Mouse (Mus musculus): ENCODE results near the gene Mcl1. TPM values are rescaled to one million over a fixed set of nuclear protein-coding genes. Genes with fewer than 3 reads are reported as not detected.
"Not testable (repeated sequence)": the region's sequence is repeated elsewhere in the genome, so short reads cannot be mapped to it uniquely, and the experiment has no call there.

Gene Mcl1
- polyA plus RNA-seq, 1 experiment from 2014 or later: 91.1 TPM

DNA sequence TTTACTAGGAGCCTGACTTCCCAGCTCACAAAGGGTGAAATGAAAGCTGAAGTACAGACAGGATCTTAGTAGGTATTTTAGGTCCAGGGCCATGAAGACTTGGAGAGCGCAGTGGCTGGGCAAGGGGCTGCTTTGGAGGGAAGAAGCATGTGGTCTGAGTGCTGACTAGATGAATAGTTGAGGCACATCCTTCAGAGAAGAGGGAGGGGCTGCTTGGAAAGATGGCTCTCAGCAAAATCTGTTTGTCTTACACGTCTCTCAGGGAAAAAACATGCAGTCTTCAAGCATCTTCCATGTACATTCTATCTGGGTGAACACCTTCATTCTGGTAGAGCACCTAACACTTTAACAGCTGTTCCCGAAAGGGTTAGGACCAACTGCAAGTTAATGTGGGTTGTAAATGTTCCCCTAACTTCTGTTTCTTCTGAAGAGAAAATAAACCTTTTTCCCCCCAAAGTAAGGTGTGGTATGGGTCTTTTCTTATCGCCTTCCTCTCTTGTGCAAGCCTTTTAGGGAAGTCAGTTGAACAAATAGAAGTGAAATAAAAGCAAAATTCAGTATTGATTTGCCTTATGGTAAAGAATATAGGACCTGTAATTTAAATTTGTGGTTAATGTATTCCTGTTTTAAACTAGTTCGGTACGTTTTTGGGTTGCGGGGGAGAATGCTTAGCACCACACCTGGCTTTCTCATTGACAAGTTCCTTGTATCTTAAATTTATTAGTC, 4.3 kb downstream of the Mcl1 start:
- H3K4me1 ChIP-seq: peaks cover 44% of the 10 kb centered on the region
- peaks cover 40% of the 10 kb centered on the region for H3K36me3 ChIP-seq
- no peaks in the 10 kb centered on the region for H3K9me3 ChIP-seq
- no peak overlapping the region for H3K27ac ChIP-seq
- WGBS: 86% methylated on average over 7 of the region's 7 CpGs
- no peaks in the 10 kb centered on the region for H3K27me3 ChIP-seq (replicated peaks)
- H3K4me3 ChIP-seq: no peak overlapping the region
- no peak overlapping the region for H3K9ac ChIP-seq
- no peak for ATAC-seq (ENCODE audit: low FRiP score, low read depth)
- peak overlapping the region; percentile 16; the same call in 1 of the 2 replicates for H3K4me2 ChIP-seq (replicated peaks)

DNA sequence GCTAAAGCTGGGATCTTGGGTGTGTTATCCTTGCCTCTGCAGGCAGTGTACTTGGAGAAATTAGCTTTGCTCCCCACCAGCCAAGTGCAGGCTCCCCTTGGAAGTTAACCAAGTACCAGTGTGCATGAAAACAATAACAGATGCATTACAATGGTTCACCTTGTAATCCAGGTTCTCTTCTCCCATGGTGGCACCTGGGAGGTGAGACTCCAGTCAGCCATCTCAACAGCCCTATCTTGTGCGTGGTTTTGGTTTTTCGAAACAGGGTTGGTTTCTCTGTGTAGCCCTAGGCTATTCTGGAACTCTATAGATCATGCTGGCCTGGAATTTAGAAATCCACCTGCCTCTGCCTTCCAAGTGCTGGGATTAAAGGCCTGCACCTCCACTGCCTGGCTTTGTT, 4.9 kb downstream of the Mcl1 start:
- no peak overlapping the region for H3K4me2 ChIP-seq (replicated peaks)
- peaks cover 41% of the 10 kb centered on the region for H3K36me3 ChIP-seq
- H3K9me3 ChIP-seq: no peaks in the 10 kb centered on the region
- no peak overlapping the region for H3K9ac ChIP-seq
- no peak overlapping the region for H3K27ac ChIP-seq
- no peak overlapping the region for H3K4me3 ChIP-seq
- H3K4me1 ChIP-seq: peaks cover 50% of the 10 kb centered on the region
- no peak for ATAC-seq (ENCODE audit: low FRiP score, low read depth)
- 95% methylated on average over 2 of the region's 2 CpGs for WGBS
- no peaks in the 10 kb centered on the region for H3K27me3 ChIP-seq (replicated peaks)

DNA sequence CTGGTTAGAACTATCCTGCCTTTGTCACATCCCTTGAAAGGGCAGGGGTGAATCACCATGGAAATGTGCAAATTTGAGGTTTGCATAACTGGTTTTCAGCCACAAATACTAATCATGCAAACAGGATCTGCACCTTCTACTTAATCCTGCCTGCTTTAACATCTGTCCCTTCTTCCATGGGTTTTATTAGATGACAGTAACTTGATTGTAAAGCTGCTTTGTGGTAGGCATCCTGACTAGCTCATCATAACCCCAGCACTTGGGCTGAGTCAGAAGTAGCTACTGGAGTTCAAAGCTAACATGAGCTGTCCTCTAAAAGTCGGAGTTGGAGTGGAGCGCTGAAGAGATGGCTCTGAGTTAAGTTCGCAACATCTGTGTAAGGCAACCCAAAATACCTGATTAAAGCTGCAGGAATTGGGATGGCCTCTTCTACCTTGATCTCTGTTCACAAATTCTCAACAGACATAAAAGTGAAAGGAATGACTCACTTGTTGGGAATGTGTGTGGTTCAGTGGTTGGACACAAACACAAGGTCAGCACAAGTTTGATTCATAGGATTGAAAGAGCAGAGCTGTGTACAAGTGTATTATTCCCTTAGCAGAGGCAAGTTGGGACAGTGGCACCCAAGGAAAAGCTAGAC, 5.5 kb downstream of the Mcl1 start:
- H3K9ac ChIP-seq: no peak overlapping the region
- no peak overlapping the region for H3K4me2 ChIP-seq (replicated peaks)
- no peaks in the 10 kb centered on the region for H3K27me3 ChIP-seq (replicated peaks)
- WGBS: 96% methylated on average over 3 of the region's 3 CpGs
- peaks cover 52% of the 10 kb centered on the region for H3K4me1 ChIP-seq
- H3K4me3 ChIP-seq: no peak overlapping the region
- no peak for ATAC-seq (ENCODE audit: low FRiP score, low read depth)
- H3K27ac ChIP-seq: no peak overlapping the region
- H3K9me3 ChIP-seq: no peaks in the 10 kb centered on the region
- peaks cover 45% of the 10 kb centered on the region for H3K36me3 ChIP-seq

DNA sequence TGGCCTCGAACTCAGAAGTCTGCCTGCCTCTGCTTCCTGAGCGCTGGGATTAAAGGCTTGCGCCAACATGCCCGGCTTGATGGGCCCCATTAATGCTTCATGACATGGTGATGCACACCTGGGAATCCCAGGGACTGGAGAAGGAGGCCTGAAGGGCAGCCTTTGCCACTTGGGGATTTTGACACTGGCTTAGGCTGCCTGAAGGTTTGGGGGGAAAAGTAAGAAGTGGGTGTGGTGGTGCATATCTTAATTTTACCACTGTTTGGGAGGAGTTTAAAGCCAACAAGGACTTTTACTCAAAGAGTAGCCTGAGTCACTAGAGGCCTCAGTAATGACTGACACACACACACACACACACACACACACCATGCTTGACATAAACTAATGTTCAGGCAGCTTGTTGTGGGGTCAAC, 6.4 kb downstream of the Mcl1 start:
- H3K4me3 ChIP-seq: no peak overlapping the region
- peaks cover 52% of the 10 kb centered on the region for H3K4me1 ChIP-seq
- H3K4me2 ChIP-seq (replicated peaks): no peak overlapping the region
- ATAC-seq (ENCODE audit: low FRiP score, low read depth): no peak
- H3K27me3 ChIP-seq (replicated peaks): no peaks in the 10 kb centered on the region
- 93% methylated on average over 4 of the region's 4 CpGs for WGBS
- H3K9ac ChIP-seq: no peak overlapping the region
- no peak overlapping the region for H3K27ac ChIP-seq
- peaks cover 51% of the 10 kb centered on the region for H3K36me3 ChIP-seq
- H3K9me3 ChIP-seq: no peaks in the 10 kb centered on the region

DNA sequence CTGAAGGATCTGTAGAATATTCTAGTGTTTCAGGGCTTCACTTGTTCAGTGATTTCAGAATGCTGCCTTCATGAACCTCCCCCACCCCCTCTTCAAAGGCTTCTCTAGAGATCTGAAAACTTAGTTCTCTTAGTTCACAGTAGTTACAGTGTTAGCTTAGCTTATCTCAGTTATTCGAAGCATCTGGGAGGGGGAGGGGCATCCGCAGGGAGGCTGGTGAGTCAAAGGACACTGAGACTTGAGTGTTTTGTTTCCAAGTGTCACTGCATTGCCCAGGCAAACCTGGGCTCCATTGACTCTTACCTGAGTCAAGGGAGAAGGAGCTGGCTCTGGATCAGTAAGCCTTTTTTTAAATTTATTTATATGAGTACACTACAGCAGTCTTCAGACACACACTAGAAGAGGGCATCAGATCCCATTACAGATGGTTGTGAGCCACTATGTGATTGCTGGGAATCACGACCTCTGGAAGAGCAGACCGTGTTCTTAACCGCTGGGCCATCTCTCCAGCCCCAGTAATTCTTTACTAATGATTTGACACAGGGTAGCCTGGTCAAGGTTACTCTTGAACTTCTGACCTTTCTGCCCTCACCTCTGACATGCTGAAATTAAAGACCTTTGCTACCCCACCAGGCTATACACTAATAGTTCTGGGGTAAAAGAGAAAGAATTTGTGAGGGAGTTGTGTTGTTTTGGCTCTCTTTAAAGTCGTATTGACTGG, 7.7 kb downstream of the Mcl1 start:
- peaks cover 43% of the 10 kb centered on the region for H3K36me3 ChIP-seq
- H3K9ac ChIP-seq: no peak overlapping the region
- no peaks in the 10 kb centered on the region for H3K9me3 ChIP-seq
- ATAC-seq (ENCODE audit: low FRiP score, low read depth): no peak
- WGBS: 71% methylated on average over 6 of the region's 6 CpGs
- no peaks in the 10 kb centered on the region for H3K27me3 ChIP-seq (replicated peaks)
- H3K4me3 ChIP-seq: no peak overlapping the region
- no peak overlapping the region for H3K4me2 ChIP-seq (replicated peaks)
- H3K27ac ChIP-seq: no peak overlapping the region
- peaks cover 40% of the 10 kb centered on the region for H3K4me1 ChIP-seq

DNA sequence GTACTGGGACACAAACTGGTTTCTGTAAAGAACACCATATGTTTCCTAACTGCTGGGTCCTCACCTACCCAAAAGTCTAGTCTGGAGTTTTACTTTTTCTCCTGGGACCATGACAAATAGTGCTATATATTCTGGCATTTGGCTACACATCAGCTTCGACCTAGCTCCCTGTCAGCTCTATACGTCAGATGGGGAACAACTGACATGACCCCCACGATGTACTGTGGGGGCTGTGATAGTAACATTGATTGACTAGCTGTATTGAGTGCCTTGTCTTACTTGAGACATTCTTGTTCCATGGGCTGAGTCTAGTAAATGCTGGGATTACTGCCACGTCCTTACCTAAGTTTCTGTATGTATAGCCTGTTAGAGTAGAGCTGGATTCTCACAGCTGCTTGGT, 8.9 kb downstream of the Mcl1 start:
- H3K4me1 ChIP-seq: peaks cover 34% of the 10 kb centered on the region

DNA sequence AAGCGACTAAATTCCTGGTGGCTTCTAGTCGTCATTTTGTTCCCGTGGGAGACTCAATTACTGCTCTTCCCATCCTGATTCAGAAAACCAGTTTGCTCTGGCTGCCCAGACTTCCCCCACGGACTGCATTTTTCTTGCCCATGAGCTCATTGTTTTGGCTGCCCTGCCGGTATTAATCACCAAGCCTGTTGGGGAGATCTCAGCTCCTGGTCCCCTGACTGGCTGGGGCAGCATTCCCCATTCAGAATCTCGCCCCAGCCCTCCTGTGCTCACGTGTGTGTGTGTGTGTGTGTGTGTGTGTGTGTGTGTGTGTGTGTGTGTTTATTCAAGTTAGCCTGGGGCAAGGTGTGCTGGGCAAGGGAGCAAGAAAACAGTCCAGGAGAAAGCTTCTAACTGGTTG, 9.4 kb downstream of the Mcl1 start:
- H3K27me3 ChIP-seq (replicated peaks): no peaks in the 10 kb centered on the region
- WGBS: 38% methylated on average over 7 of the region's 7 CpGs
- H3K27ac ChIP-seq: peak overlapping the region; percentile 33; the same call in 1 of the 2 replicates
- H3K9ac ChIP-seq: no peak overlapping the region
- H3K36me3 ChIP-seq: peaks cover 32% of the 10 kb centered on the region
- H3K4me1 ChIP-seq: peaks cover 34% of the 10 kb centered on the region
- ATAC-seq (ENCODE audit: low FRiP score, low read depth): 0 out of 2 replicates have a peak, but pooled peaks have one; percentile 45
- 0 out of 2 replicates have a peak overlapping the region, but pooled peaks have one; percentile 0 for H3K4me2 ChIP-seq (replicated peaks)
- H3K4me3 ChIP-seq: no peak overlapping the region
- no peaks in the 10 kb centered on the region for H3K9me3 ChIP-seq

More for the DNA sequence above, 8.9 kb downstream of the Mcl1 start:
- Histone ChIP-seq H3K9ac (no peak overlapping the region), H3K27me3 (replicated peaks) (no peaks in the 10 kb centered on the region), H3K4me2 (replicated peaks) (0 out of 2 replicates have a peak overlapping the region, but pooled peaks have one; percentile 0), H3K36me3 (peaks cover 35% of the 10 kb centered on the region), H3K4me3 (no peak overlapping the region), H3K9me3 (no peaks in the 10 kb centered on the region), H3K27ac (peak overlapping the region; percentile 33; the same call in 1 of the 2 replicates)
- 72% methylated on average over 4 of the region's 4 CpGs for WGBS
- no peak for ATAC-seq (ENCODE audit: low FRiP score, low read depth)

DNA sequence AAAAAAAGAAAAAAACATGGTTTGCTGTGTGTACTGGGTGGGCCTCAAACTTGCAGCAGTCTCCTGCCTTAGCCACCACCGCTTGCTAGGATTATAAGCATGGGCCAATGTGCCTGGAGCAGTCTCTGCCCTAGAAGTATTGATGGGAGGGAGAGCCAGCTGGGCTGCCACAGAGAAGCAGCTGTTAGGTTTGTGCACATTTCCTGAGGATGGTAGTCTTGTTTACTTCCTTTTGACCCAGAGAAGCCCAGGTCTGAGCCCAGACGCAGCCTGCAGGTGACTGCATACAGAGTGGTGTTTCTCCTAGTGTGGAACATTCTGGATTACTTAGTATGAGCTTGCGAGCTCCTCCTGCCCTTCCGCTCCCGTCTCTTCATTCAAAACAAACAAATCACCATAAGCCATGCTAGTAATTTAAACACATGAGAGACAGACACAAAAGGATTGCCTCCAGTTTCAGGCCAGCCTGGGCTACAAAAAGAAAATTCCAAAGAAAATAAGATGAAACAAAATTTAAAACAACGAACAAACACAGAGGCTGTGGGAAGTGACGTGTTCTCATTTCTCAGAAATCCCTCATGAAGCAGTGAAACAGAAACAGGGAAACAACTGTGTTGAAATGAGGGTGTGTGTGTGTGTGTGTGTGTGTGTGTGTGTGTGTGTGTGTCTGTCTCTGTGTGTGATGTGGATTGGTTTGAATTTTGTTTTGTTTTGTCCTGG, 10.2 kb downstream of the Mcl1 start:
- Histone ChIP-seq H3K4me3 (no peak overlapping the region), H3K9ac (no peak overlapping the region), H3K4me1 (peaks cover 36% of the 10 kb centered on the region), H3K27me3 (replicated peaks) (no peaks in the 10 kb centered on the region), H3K4me2 (replicated peaks) (no peak overlapping the region), H3K36me3 (peaks cover 29% of the 10 kb centered on the region), H3K9me3 (no peaks in the 10 kb centered on the region), H3K27ac (no peak overlapping the region)
- no peak for ATAC-seq (ENCODE audit: low FRiP score, low read depth)
- 89% methylated on average over 7 of the region's 7 CpGs for WGBS

DNA sequence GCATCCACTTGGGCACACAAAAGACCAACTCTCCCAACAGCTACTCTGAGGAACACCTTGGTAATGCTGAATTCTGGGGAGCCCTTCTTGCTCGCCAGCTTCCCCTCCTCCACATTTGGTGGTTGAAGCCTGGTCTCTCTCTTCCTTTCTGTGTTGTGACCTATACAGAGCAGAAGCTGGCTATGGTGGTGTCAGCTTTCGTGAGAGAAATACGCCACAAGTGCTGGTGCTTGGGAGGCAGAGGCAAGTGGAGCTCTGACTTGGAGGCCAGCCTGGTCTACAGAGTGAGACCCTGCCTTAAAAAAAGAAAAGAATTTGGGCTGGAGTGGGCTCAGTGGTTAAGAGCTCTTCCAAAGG, 10.7 kb downstream of the Mcl1 start:
- no peaks in the 10 kb centered on the region for H3K27me3 ChIP-seq (replicated peaks)
- no peak overlapping the region for H3K4me2 ChIP-seq (replicated peaks)
- H3K4me3 ChIP-seq: no peak overlapping the region
- ATAC-seq (ENCODE audit: low FRiP score, low read depth): no peak
- no peak overlapping the region for H3K9ac ChIP-seq
- WGBS: 90% methylated on average over 3 of the region's 3 CpGs
- no peak overlapping the region for H3K27ac ChIP-seq
- peaks cover 42% of the 10 kb centered on the region for H3K4me1 ChIP-seq
- H3K9me3 ChIP-seq: no peaks in the 10 kb centered on the region
- peaks cover 28% of the 10 kb centered on the region for H3K36me3 ChIP-seq

DNA sequence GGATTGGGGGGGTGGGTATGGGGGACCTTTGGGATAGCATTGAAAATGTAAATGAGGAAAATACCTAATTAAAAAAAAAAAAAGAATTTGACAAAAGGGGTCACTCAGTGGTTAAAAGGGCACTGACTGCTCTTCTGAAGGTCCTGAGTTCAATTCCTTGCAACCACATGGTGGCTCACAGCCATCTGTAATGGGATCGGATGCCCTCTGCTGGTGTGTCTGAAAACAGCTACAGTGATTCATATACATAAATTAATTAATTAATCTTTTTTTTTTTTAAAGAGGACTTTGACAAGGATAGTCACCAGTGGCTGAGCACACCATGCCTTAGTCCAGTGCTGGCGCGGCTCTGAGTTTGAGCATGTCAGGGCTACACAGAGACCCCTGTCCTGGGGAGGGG, 11.8 kb downstream of the Mcl1 start:
- ATAC-seq (ENCODE audit: low FRiP score, low read depth); H3K27me3 ChIP-seq (replicated peaks); H3K4me3 ChIP-seq; H3K27ac ChIP-seq; H3K4me2 ChIP-seq (replicated peaks); H3K9me3 ChIP-seq; H3K9ac ChIP-seq: not testable (repeated sequence)
- Histone ChIP-seq H3K4me1 (peaks cover 53% of the 10 kb centered on the region), H3K36me3 (peaks cover 19% of the 10 kb centered on the region)
- 96% methylated on average over 3 of the region's 3 CpGs for WGBS

DNA sequence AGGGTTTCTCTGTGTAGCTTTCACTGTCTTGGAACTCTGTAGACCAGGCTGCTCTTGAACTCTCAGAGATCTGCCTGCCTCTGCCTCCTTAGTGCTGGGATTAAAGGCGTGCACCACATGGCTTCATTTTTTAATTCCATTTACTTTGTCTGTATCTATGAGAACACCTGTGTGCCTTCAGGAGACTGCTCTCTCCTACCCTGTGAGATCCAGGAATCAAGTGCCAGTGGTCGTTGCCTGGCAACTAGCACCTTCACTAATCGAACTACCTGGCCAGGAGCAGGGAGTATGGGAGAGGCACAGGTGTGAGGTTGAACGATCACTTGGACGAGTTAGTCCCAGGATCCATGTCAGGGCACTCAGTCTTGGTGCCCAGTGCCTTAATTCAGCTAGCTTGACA, 12.6 kb downstream of the Mcl1 start:
- Histone ChIP-seq H3K9ac (no peak overlapping the region), H3K36me3 (peaks cover 17% of the 10 kb centered on the region), H3K27me3 (replicated peaks) (no peaks in the 10 kb centered on the region), H3K27ac (no peak overlapping the region), H3K4me1 (peaks cover 59% of the 10 kb centered on the region), H3K4me2 (replicated peaks) (no peak overlapping the region), H3K4me3 (no peak overlapping the region), H3K9me3 (no peaks in the 10 kb centered on the region)
- 90% methylated on average over 5 of the region's 5 CpGs for WGBS
- ATAC-seq (ENCODE audit: low FRiP score, low read depth): no peak

DNA sequence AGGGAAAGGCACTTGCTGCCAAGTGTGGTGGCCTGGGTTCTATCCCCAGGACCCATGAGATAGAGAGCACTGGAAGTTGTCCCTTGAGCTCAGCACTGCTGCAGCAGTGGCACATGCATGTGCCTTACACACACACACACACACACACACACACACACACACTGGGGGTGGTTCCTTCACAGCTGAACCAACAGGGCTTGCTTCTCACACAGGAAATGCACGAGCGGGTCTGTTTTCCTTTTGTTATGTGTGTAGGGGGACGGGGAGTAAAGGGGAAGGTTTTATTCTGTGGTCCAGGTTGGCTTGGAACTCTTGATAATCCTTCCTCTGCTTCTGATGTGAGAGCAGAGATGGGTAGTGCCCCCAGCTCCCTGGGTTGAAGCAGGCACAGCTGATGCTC, 13.9 kb downstream of the Mcl1 start:
- Histone ChIP-seq H3K27me3 (replicated peaks) (no peaks in the 10 kb centered on the region), H3K9ac (no peak overlapping the region), H3K4me2 (replicated peaks) (no peak overlapping the region), H3K4me1 (peaks cover 51% of the 10 kb centered on the region), H3K36me3 (peaks cover 17% of the 10 kb centered on the region), H3K9me3 (no peaks in the 10 kb centered on the region), H3K4me3 (no peak overlapping the region), H3K27ac (no peak overlapping the region)
- WGBS: 68% methylated on average over 3 of the region's 3 CpGs
- ATAC-seq (ENCODE audit: low FRiP score, low read depth): no peak

Measured in neural tube, embryonic 12.5 days (tissue).